Mouse (Mus musculus) 3134 (cell line): ENCODE measurements around the gene Cfap299.

ENCODE experiments used
- DNase-seq: peaks from one replicate; pipeline ENCODE4 v3.0.0-alpha.2; 2011; ENCODE audit warnings: low spot score; ENCODE audit not compliant: insufficient read length; ENCODE audit errors: extremely low read depth

Cfap299 gene

DNA sequence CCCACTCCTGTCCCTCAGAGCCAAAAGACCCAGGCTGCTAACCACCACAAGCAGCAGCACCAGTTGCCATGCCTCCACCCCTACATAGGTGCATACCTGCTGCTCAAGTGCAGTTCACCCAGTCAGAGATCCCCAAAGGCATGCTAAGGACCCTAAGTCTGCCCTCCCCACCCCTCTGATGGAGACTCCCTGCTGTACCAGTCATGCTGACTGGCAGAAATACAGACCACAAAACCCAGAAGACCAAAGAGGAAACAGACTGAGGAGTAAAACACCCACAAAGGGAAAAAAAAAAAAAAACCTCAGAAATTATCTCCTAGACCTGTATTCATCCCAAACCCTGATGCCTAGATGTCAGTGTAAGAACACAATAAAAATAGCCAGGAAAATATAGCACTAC lies 256.8 kb downstream of the Cfap299 start:
- DNase-seq = no peak

DNA sequence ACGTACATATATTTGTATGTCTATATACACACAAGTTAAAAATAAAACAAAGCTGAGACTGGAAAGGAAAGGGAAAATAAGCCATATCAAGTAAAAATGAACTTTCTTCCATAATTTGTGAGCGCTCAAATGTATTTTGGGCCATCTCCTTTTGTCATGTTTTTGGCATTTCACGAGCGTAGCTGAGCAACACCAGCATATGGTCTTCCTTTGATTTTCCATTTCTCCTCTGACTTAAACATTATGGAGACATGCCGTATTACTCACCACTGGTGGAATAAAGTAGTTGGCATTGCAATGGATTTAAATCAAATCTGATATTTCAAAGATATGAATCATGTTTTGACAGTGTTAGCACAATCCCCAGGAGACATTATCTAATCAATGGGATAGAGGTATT lies 284.4 kb downstream of the Cfap299 start:
- no peak for DNase-seq

DNA sequence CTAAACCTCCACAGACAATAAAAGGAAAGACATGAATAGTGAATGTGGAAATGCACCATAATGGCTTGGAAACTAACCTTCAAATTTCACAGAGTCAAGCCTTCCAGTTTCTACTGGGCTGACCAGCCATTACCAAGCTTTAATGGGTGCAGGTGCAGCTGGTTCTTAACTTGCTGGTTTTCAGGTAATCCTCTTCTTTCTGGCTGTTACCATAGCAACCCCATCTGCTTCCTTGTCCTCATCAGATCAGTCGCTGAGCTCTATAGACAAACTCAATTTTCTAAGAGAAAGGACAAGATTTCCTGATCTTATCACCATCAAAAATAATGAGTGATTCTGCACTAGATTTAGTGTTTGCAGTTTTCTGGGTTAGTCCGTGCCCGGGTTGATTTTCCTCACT lies 287.8 kb downstream of the Cfap299 start:
- no peak for DNase-seq

DNA sequence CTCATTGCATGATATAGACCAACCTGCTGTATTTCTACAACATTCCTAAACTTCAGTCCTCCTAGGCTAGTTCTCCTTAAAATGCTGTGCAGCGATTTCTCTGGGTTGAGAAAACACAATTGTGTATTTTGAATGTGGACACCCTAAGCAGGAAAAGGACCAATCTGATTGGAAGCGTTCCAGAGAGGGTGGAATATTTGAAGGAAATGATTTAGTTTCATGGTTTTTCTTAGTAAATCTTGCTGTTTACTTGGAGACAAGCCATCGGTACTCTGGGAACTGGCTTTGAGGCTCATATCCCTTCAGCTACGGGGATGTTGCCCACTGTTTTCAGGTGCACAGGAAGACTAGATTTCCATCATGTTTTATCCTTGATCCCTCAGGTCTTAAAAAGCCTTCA lies 288.3 kb downstream of the Cfap299 start:
- DNase-seq = no peak

DNA sequence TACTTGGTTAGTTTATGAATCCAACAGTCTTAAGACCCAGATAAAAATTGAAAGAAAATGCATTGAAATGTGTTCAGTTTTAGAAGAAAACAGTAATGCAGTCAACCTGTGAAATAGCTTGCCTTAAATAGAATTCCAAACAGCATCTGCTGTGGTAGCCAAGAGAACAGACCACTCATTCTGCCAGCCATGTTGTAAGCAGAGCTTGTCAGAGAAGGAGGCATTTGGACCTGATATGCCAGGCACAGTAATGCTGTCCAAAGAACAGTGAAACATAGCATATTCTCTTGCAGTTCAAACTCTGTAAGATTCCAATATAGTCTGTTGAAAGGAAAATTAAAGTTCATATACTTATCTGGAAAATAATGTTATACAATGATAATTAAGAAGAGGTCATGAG lies 321.2 kb downstream of the Cfap299 start:
- no peak for DNase-seq

DNA sequence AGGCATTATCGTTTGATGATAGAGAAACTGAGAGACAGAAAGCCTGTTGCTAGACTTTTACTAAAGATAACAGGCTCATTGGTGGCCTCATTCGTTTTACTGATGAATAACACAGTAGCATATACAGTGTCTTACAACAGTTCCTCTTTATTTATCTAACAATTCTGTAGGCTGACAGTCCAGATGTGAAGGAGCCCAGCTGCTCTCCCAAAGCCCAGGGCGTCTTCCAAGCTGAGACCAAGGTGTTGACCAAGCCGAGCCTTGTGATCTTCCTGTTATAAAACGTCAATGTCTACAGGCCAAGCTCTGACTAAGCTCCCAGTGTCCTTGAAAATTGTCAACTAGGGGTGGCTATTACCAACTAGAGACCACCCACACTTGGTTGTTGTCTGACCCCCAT lies 321.9 kb downstream of the Cfap299 start:
- DNase-seq = no peak

DNA sequence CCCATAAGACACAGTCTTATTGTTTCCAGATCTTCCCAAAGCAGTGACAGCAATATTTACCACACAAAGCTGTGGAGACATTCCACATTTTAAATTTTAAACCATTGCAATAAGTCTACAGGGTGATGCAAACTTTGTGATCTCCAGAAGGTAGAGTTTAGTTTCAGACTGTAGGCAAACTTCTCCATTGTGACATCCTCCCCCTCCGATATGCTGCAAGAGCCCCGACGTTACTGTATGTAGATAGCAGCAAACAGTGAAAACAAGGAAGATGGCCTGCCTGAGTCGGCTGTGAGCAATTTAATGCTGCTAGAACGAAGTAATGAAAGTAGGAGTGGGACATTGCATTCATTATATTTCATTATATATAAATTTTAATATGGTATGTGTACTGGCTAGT lies 359.1 kb downstream of the Cfap299 start:
- DNase-seq = no peak

DNA sequence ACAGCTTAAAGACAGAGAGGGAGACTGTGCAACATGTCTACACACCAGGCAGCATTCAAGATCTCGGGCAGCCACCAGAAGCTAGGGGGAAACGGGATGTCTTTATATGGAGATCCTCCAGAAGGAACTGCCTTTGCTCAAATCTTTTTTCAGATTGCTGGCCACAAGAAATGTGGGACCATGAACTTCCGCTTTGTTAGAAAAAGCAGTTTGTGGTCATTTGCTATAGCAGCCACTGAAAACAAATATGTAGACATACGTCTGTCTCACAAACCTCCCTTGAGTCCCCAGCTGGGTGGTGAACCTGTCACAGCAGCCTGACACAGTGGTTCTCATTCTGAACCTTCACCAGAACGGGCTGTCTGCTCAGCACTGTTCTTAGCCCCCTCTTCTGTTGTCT lies 363.0 kb downstream of the Cfap299 start:
- no peak for DNase-seq

DNA sequence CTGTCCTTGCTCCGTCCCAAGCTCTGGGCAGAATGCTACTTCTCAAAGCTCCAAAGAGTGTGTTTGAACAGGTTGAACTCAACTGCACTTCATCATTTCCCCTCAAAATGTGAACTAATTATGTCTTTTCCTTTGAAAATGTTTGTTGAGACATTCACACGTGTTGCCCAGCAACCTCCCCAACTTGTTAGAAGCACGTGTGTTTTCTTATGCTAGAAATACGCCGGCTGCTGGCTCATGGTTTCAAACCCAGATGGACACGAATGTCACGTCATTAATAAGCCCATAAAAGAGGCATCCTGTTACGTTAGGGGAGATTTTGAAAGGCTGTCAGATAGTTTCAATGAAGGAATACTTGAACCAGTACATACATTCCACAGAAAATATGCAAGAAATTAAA lies 367.2 kb downstream of the Cfap299 start:
- no peak for DNase-seq

DNA sequence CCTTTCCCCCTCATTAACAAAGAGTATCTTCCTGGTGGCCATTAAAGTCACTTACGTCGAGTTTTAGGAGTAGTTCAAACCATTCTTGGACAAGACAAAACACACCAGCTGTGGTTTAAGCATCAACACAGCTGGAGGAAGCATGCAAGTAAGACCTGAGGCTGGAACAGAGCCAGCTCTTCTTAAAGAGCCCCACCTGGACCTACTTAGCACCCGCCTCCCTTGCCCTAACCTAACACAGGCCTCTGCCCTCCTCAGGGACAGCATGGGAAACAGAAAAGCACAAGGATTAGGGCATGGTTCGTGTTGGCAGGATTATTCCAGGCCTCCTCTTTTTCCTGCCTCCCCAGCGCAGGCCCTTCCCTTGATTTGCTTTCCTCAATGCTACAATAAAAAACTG lies 374.9 kb downstream of the Cfap299 start:
- no peak for DNase-seq

DNA sequence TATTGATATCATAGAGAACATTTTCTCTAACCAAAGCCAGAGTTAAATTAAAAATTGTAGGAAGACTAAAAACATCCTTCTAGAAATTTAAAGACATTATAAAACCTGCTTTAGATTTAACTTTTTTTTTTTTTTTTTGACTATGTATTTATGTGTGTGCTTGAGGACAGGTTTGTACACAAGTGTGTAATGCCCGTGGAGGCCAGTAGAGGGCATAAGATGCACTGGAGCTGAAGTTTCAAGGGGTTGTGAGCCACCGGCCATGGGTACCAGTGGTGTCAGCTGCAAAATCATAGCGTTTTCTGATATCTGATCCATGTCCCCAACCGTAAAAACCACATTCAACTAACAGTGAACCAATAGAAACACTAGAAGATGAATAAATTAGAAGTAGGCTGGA lies 377.5 kb downstream of the Cfap299 start:
- DNase-seq = no peak

DNA sequence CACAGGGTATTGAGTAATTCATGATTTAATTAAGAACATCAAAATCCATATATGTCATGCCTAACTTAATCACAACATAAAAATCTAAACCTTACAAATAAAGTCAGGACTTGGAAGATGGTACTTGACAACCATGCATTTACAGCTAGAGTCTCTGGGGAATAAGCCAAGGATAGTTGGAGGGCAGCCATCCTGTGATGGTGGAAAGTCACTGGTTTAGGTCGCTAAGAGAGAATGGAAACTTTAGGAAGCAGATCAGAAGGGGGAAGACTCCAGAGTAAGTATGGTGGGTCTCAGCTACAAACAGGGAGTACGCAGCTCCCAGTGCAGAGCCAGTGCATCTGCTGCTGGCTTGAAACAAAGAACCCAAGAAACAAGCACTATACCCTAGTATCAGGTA lies 386.3 kb downstream of the Cfap299 start:
- no peak for DNase-seq

DNA sequence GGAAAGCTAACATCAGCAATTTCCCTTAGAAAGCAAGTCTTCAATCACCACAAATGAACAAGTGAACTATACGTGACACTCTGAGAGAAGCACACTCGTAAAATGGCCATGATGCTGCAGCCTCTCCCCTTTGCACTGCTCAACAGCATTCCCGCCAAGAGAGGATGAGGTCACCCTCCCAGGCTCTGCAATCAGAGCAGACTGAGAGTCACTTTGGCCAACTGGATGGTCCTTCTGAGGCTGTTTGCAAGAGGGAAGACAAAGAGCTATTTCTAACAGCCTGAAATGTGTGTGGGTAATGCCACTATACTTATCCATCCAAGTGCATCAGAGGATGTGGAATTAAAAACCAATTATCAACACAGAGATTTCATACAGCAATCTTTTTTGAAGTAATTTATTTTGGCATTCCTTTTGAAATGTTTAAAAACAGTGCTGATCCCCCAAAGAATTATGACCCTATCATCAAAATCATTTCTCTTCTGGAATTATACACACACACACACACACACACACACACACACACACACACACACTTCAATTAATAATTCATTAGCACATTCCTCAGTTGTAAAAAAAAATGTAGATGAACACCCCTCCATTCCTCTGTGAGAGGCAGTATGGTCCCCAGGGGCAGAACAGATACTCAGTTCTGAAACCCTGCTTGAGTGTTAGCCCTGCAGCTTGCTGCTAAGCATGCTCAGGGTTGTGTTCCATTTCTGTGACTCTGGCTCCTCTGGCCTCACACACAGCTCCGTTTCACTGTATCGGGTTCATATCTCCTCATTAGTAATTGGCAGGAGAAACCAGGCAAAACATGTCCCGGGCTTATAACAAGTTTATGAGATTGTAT lies 403.3 kb downstream of the Cfap299 start:
- no peak for DNase-seq

DNA sequence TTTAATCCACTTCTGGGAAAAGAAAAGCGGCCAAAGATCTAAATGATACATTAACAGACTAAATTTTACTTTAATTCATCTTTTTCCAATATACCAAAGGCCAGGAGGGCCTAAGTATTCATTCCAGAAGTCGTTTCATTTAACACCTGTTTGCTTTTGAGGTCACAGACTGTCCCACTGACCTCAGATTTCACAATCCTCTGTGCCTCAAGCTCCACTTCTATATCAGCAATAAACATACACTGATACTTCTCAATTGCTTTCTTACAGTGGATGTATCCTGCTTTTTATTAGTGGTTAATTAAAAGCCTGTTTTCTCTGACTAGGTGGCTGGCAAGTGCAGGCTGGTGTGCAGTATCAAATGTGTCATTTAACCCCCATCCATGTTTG lies 403.9 kb downstream of the Cfap299 start:
- DNase-seq = no peak

DNA sequence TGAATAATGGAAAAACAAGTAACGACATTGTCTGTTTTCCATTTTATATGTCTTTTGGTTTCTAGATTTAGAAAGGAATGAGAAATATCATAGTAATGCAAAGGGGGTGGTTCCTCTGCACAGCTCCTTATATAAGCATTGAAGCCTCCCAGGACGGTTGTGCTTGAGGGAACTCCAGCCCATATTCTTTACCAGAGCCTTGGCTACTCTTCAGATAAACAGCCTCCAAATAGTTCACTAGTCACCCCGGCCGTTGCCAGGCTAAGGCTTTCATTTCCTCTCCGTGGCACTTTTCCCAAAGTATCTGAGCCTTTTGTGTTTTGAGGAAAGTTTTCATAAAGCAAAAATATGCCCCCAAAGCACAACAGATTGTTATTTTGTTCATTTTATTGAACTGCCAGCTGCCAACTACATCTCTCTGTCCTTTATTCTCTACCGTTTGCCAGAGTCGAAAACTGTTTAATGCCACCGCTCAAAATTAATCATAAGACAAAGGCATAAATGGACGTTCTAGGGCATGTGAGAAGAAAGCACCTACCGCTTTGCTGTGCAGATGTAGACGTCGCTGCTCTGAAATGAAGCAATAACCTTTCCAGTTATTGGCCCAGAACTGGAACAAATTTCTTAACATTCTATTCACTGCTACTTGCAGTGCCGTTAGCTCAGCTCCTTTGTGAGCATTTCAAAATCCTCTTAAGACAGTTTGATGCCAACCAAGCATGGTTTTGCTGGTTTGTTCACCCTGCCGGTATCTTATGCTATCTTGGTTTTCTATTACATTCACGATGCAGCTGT lies 433.0 kb downstream of the Cfap299 start:
- DNase-seq = no peak

DNA sequence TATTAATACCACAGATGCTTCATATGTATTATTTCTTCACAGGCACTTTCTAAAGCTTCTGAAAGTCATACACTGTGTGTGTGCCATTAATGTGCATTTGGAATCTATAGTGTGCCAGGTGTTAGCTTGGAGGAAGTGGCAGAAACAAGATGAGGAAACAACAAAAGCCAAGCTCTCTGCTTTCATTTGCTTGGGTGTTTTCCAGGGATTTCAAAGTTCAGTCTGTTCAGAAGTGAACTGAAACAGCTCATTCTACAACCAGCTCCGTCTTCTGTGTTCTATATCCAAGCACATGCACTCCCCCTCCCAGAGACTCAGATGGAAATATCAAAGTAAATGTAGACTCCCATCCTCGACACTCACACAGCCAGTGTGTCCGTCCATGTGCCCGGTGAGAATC lies 449.5 kb downstream of the Cfap299 start:
- DNase-seq = no peak

DNA sequence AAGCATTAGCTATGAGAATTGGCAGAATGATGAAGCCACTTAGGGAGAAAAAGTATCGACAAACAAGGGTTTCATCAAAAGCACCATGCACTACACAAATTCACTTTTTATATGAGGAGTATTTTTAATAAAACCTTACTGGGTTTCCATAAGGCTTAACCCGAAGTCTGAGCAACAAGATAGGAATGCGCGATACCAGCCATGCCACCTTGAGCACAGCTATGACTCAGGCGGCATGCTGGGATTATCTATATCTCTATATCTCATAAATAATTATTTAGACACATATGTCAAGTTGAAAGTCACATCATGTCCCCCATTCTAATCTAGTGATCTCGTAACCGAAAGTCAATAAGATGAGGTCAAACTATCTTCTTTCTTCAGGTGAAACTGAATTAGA lies 453.0 kb downstream of the Cfap299 start:
- no peak for DNase-seq

DNA sequence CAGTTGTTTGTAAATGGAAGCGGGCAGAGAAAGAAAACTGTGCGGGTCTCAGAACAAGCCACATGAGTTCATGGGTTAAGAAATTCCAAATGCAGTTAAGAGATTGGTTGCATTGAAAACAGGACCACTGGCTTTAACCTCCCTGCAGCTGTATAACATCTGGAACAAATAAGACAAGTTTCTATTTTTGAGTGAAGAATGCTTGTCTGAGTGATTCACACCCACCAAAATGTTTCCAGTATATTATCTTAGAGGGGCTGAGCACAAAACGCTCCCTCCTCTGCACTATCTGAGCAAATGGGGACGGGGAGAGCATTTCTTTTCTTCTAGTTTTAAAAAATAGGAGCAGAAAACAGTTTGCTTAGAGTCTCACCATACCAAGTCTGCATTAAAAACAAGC lies 458.6 kb downstream of the Cfap299 start:
- no peak for DNase-seq

DNA sequence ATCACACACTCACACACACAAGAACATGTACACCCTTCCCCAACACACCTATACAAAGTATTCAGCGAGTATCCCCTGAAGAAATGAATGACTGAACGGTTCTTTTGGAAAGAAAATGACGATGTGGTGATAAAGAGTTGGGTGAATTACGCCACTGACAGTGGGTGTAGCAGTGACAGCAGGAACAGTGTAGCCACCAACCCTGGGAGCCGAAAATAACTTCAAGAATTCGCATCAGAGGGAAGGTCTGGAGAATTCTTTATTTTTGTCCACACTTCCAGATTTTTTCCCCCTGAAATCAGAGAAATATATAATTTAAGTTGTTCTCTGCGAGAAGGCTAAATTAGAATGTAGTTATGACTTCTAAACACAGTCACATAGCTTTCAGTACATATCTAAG lies 459.5 kb downstream of the Cfap299 start:
- no peak for DNase-seq

DNA sequence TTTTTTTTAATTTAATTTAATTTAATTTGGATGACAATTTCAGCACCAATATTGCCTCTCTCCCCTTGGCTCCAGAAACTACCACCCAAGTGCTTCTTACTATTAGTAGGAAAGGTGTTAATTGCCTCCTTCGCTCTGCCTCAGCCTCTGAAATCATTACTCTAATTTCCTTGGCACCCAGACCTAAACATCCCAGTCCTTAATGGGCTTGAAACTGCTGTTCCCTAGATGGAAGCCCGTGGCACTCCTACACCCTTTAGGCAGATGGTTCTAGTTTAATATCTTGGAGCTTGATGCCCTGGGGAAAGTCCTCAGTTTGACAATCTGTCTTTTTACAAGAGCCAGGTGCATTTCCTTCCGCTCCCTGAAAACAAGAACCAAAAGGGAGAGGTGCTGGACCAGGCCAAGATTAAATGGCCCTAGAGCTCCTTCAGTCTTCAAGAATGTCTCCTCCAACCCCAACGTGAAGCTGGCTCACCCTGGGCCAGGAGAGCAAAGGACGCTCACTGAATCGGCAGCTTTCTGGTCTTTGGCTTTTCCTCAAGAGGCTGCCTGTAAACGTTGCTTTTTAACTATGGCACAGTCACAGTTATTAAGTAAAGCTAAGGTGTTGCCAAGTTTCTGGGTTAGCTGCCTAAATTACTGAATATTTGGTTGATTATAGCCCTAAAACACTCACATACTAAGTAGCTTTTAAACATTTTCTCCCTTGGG lies 461.9 kb downstream of the Cfap299 start:
- DNase-seq = no peak

DNA sequence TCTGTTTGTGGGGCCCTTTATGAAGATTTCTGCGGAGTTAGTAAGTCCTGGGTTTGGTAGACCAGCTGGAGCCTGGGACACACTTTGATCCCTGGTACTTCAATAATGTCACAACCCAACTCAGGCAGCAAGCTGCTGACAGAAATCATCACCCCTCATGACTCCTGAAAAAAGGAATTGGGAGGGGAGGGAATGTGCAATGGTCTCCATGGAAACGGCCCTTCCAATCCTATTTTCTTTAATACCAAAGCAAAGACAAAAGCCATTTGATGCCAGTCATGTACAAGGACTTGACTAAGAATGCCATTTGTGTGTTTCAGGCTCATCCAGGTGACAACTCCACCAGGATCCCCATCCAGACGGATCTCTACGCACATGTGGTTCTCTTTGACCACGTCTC lies 472.4 kb downstream of the Cfap299 start:
- no peak for DNase-seq

DNA sequence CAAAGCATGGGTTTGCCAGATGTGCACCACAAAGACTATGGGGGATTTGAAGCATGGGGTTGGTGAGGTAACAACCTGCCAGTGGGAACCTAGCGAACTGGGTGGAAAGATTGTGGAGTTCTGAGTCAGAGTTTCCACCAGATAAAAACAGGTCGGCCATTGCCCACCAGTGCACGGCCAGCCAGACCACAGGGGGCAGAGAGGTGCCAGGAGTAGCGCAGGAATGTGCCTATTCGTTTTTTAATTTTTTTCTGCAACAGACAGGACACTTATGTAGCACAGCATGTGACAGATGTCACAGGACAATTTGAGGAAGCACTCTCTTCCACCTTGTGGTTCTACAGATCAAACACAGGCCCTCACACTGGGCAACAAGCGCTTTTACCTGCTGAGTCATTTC lies 475.7 kb downstream of the Cfap299 start:
- peak; percentile 17 for DNase-seq
